Mouse (Mus musculus): ENCODE data around the gene Hsf2bp. TPM values are rescaled to one million over a fixed set of nuclear protein-coding genes. Genes with fewer than 3 reads are reported as not detected.

Gene Hsf2bp
- total and polyA plus RNA-seq, 3 experiments, result 0.34 to 1.0 (median 0.75) TPM

- dilution Hi-C loops (cut with MboI; ENCODE audit: extremely low pct_ligation_motif_present, extremely low pct_unique_long_range_greater_than_20kb, low sequenced_read_pairs) (no loop called here), in situ Hi-C loops (cut with MboI; ENCODE audit: low pct_ligation_motif_present, low pct_unique_long_range_greater_than_20kb, low sequenced_read_pairs) (no loop called here)
- no peak overlapping the region for H3K27ac ChIP-seq (ENCODE audit: insufficient read depth, low read depth)
- H3K4me1 ChIP-seq (ENCODE audit: control insufficient read depth in 1 of 2, insufficient read depth in 2 of 2), result no peaks in the 10 kb centered on the region
- H3K9me3 ChIP-seq (replicated peaks; ENCODE audit: low read length), result no peaks in the 10 kb centered on the region
- no peak for DNase-seq (ENCODE audit: extremely low read depth)
- peaks cover 90 to 99% of the 10 kb centered on the region in 2 experiments for H3K36me3 ChIP-seq (replicated peaks in 1 of 2; ENCODE audit: control insufficient read depth in 1 of 2, insufficient read depth in 1 of 2, low read length in 1 of 2)
- H3K4me3 ChIP-seq (replicated peaks in 1 of 3; ENCODE audit: low read depth in 2 of 3, low read length in 2 of 3, poor library complexity in 1 of 3), result no peak overlapping the region
- no peak overlapping the region for H3K9ac ChIP-seq (ENCODE audit: insufficient read depth, low read depth)
- H3K27me3 ChIP-seq (replicated peaks), result no peaks in the 10 kb centered on the region
- peaks cover 10% of the 10 kb centered on the region for H3K79me2 ChIP-seq (replicated peaks; ENCODE audit: control insufficient read depth, extremely low read depth, insufficient read depth, poor library complexity, severe bottlenecking)
- H3K4me2 ChIP-seq (ENCODE audit: insufficient read depth, low read depth, poor library complexity, severe bottlenecking), result no peak overlapping the region
- TF ChIP-seq MAFK (IDR thresholded peaks at IDR 0.05; ENCODE audit: insufficient replicate concordance, low read length) (peak; percentile 79), SIN3A (IDR thresholded peaks at IDR 0.05; ENCODE audit: low read length) (no peak), POLR2A (IDR thresholded peaks at IDR 0.05; ENCODE audit: low read depth, low read length) (0 out of 2 replicates have a peak, but pooled peaks have one; percentile 0)
Observed at GRCm38 (mm10) chr17:32050609-32051008, 14.5 kb upstream of the Hsf2bp start.

DNA sequence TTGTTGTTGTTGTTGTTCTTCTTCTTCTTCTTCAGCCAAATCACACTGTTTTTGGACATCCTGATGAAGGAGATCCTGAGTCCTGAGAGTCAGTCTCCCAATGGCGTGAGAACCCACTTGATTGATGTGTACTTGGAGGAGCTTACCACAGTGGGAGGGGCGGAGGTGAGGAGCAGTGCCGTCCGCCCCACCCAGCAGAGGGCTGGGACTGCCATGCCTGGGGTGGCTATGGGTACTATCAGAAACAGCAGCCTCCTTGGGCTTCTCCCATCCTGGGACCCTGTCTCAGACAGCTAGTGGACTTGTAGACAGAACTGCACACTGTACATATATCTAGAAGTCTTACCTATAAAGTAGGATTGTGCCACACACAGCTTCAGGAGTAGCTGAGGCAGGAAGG is 13.8 kb upstream of the Hsf2bp start:
- Histone ChIP-seq H3K27me3 (replicated peaks) (no peaks in the 10 kb centered on the region), H3K4me3 (replicated peaks in 1 of 3; ENCODE audit: low read depth in 2 of 3, low read length in 2 of 3, poor library complexity in 1 of 3) (no peak overlapping the region), H3K36me3 (replicated peaks in 1 of 2; ENCODE audit: control insufficient read depth in 1 of 2, insufficient read depth in 1 of 2, low read length in 1 of 2) (peaks cover 85 to 99% of the 10 kb centered on the region in 2 experiments), H3K9me3 (replicated peaks; ENCODE audit: low read length) (no peaks in the 10 kb centered on the region), H3K79me2 (replicated peaks; ENCODE audit: control insufficient read depth, extremely low read depth, insufficient read depth, poor library complexity, severe bottlenecking) (peaks cover 17% of the 10 kb centered on the region), H3K9ac (ENCODE audit: insufficient read depth, low read depth) (no peak overlapping the region), H3K4me2 (ENCODE audit: insufficient read depth, low read depth, poor library complexity, severe bottlenecking) (no peak overlapping the region), H3K4me1 (ENCODE audit: control insufficient read depth in 1 of 2, insufficient read depth in 2 of 2) (no peaks in the 10 kb centered on the region), H3K27ac (ENCODE audit: insufficient read depth, low read depth) (no peak overlapping the region)
- no peak for DNase-seq (ENCODE audit: extremely low read depth)
- TF ChIP-seq EP300 (IDR thresholded peaks at IDR 0.05; ENCODE audit: low read length) (no peak), IRF4 (IDR thresholded peaks at IDR 0.05; ENCODE audit: low read depth, low read length) (no peak), MXI1 (IDR thresholded peaks at IDR 0.05; ENCODE audit: low read depth, low read length) (no peak), HCFC1 (IDR thresholded peaks at IDR 0.05; ENCODE audit: low read depth, low read length) (no peak), POLR2AphosphoS2 (IDR thresholded peaks at IDR 0.05; ENCODE audit: low read depth, low read length) (no peak), RCOR1 (conservative IDR thresholded peaks at IDR 0.05; ENCODE audit: low read depth, low read length) (no peak), MEF2A (IDR thresholded peaks at IDR 0.05; ENCODE audit: borderline replicate concordance, low read depth, low read length) (no peak), ZC3H11A (IDR thresholded peaks at IDR 0.05; ENCODE audit: low read depth, low read length) (no peak), TCF12 (IDR thresholded peaks at IDR 0.05; ENCODE audit: low read depth, low read length) (no peak), USF2 (conservative IDR thresholded peaks at IDR 0.05; ENCODE audit: low read depth, low read length) (no peak), SMC3 (IDR thresholded peaks at IDR 0.05; ENCODE audit: low read depth, low read length) (no peak), BHLHE40 (IDR thresholded peaks at IDR 0.05; ENCODE audit: low read depth, low read length) (no peak)
- dilution Hi-C loops (cut with MboI; ENCODE audit: extremely low pct_ligation_motif_present, extremely low pct_unique_long_range_greater_than_20kb, low sequenced_read_pairs), result no loop called here
- in situ Hi-C loops (cut with MboI; ENCODE audit: low pct_ligation_motif_present, low pct_unique_long_range_greater_than_20kb, low sequenced_read_pairs), result no loop called here

GRCm38 (mm10) chr17:32048351-32048750 is 12.2 kb upstream of the Hsf2bp start:
- Histone ChIP-seq H3K4me2 (ENCODE audit: insufficient read depth, low read depth, poor library complexity, severe bottlenecking) (no peak overlapping the region), H3K27ac (ENCODE audit: insufficient read depth, low read depth) (no peak overlapping the region), H3K36me3 (replicated peaks in 1 of 2; ENCODE audit: control insufficient read depth in 1 of 2, insufficient read depth in 1 of 2, low read length in 1 of 2) (peaks cover 72 to 98% of the 10 kb centered on the region in 2 experiments), H3K9ac (ENCODE audit: insufficient read depth, low read depth) (no peak overlapping the region), H3K4me1 (ENCODE audit: control insufficient read depth in 1 of 2, insufficient read depth in 2 of 2) (peaks cover 0 to 5% of the 10 kb centered on the region in 2 experiments; a peak in 2 of 4 replicates), H3K79me2 (replicated peaks; ENCODE audit: control insufficient read depth, extremely low read depth, insufficient read depth, poor library complexity, severe bottlenecking) (peaks cover 33% of the 10 kb centered on the region), H3K9me3 (replicated peaks; ENCODE audit: low read length) (no peaks in the 10 kb centered on the region), H3K4me3 (replicated peaks in 1 of 3; ENCODE audit: low read depth in 2 of 3, low read length in 2 of 3, poor library complexity in 1 of 3) (no peak overlapping the region), H3K27me3 (replicated peaks) (no peaks in the 10 kb centered on the region)
- in situ Hi-C loops (cut with MboI; ENCODE audit: low pct_ligation_motif_present, low pct_unique_long_range_greater_than_20kb, low sequenced_read_pairs) (no loop called here), dilution Hi-C loops (cut with MboI; ENCODE audit: extremely low pct_ligation_motif_present, extremely low pct_unique_long_range_greater_than_20kb, low sequenced_read_pairs) (no loop called here)
- no peak for DNase-seq (ENCODE audit: extremely low read depth)
- no peak for TF ChIP-seq TBP (conservative IDR thresholded peaks at IDR 0.05; ENCODE audit: low read depth, low read length)
- no peak for TF ChIP-seq MAZ (IDR thresholded peaks at IDR 0.05; ENCODE audit: low read depth, low read length)
- TF ChIP-seq ZKSCAN1 (IDR thresholded peaks at IDR 0.05; ENCODE audit: borderline replicate concordance, low read depth, low read length), result no peak
- TF ChIP-seq IRF4 (IDR thresholded peaks at IDR 0.05; ENCODE audit: low read depth, low read length), result no peak

Data from CH12.LX (cell line).